Mouse (Mus musculus) lung, embryonic 16.5 days (tissue): ENCODE data around the gene Lrmda. TPM values are rescaled to one million over a fixed set of nuclear protein-coding genes. Genes with fewer than 3 reads are reported as not detected.
A peak's percentile ranks its signal among the peaks of the same experiment; 100 is the strongest.

ENCODE experiments used
- ATAC-seq: fragments of 200-750 bp; cut with Nextera tagmentation; 2 replicates; pipeline ENCODE4 v1.8.0; 2017; ENCODE audit warnings: low read depth, mild to moderate bottlenecking, moderate library complexity
- H3K27ac ChIP-seq: fragments of 300-500 bp; sonication (generic); 2 replicates; pipeline ENCODE4 v1.5.1; 2014; ENCODE audit warnings: mild to moderate bottlenecking, control low read depth, low read length
- H3K27me3 ChIP-seq: fragments of 300-500 bp; sonication (generic); 2 replicates; pipeline ENCODE4 v1.6.1; 2014; ENCODE audit warnings: low read depth, low read length, mixed read lengths; ENCODE audit not compliant: control insufficient read depth, insufficient read depth
- H3K36me3 ChIP-seq: fragments of 300-500 bp; sonication (generic); 2 replicates; pipeline ENCODE4 v1.6.1; 2014; ENCODE audit warnings: low read length; ENCODE audit not compliant: control insufficient read depth, insufficient read depth
- H3K4me1 ChIP-seq: fragments of 300-500 bp; sonication (generic); replicated peaks from 2 replicates; pipeline ENCODE4 v1.6.1; 2014; ENCODE audit warnings: low read length, mixed read lengths; ENCODE audit not compliant: control insufficient read depth, insufficient read depth
- H3K4me2 ChIP-seq: fragments of 300-500 bp; sonication (generic); 2 replicates; pipeline ENCODE4 v1.6.1; 2014; ENCODE audit warnings: low read depth, low read length, control low read depth
- H3K4me3 ChIP-seq: fragments of 300-500 bp; sonication (generic); 2 replicates; pipeline ENCODE4 v1.5.1; 2014; ENCODE audit warnings: mild to moderate bottlenecking, low read length, control low read depth
- H3K9ac ChIP-seq: fragments of 300-500 bp; sonication (generic); 2 replicates; pipeline ENCODE4 v1.6.1; 2014; ENCODE audit warnings: low read length, control low read depth
- H3K9me3 ChIP-seq: fragments of 300-500 bp; sonication (generic); 2 replicates; pipeline ENCODE4 v1.6.1; 2016; ENCODE audit warnings: low read length; ENCODE audit not compliant: control insufficient read depth
- WGBS: fragments of 180-500 bp; shearing (Covaris S2); extraction: QIAGEN DNeasy Blood & Tissue Kit; methylation state at CpG from one replicate; pipeline ENCODE4 v1.1.7; 2014; 5-methylcytosine and 5-hydroxymethylcytosine counted together
- polyA plus RNA-seq: library from polyadenylated mRNA; unstranded; fragments of >200 nt; fragmentation: Nextera tagmentation; extraction: Ambion mirVana; gene quantifications from 2 replicates; pipeline ENCODE4 v1.2.1, GENCODE M21; 2015

Gene Lrmda
- polyA plus RNA-seq, 1 experiment from 2014 or later, result 1.2 TPM

DNA sequence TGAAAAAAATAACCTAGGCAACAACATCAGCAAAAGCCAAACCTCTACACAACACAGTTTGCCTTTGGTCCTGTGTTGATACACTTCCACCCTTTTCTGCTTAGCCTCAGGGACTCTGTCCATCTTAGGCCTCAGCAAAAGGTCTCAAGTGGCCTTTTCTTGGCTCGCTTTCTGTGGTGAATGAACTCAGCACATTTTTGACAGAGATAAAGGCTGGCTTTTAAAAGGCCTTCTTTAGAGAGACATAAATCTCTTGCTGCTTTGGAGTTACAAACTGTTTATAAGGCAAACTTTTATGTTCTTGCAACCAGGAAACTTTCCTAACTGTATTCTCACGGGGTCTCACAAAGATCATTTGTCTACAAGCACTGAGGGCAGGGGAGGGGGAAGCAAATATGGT is 967.2 kb downstream of the Lrmda start:
- WGBS, result 62% methylated on average over 2 of the region's 2 CpGs
- no peak overlapping the region for H3K4me3 ChIP-seq
- H3K36me3 ChIP-seq, result no peaks in the 10 kb centered on the region
- ATAC-seq, result no peak
- H3K27me3 ChIP-seq, result no peaks in the 10 kb centered on the region
- H3K9me3 ChIP-seq, result no peaks in the 10 kb centered on the region
- no peaks in the 10 kb centered on the region for H3K4me1 ChIP-seq
- no peak overlapping the region for H3K9ac ChIP-seq
- H3K4me2 ChIP-seq, result no peak overlapping the region
- H3K27ac ChIP-seq, result no peak overlapping the region

DNA sequence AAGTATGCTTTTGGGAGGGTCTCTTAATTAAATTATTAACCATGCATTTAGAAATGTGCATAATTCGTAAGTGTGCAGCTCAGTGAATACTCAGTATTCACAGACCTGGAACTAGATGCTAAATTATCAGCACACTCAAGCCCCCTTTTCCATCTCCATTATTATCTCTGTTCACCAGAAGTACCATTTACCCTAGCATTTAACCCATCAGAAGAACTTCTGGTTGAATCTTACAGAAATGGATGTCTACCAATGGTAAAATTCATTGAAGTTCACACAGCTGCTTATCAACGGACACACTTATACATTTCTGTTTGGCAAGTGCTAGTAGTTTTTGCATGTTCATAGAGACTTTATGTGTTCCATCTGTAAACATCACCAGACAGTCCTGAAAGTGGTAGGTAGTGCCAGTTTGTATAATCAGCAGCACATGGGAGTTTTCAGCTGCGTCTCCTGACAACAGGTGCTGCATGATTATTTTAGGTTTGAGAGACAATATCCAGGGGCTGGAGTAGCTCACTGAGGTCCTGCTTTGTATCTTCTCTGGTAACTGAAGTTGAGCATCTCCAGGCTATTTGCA is 968.7 kb downstream of the Lrmda start:
- no peak for ATAC-seq
- no peak overlapping the region for H3K27ac ChIP-seq
- no peak overlapping the region for H3K9ac ChIP-seq
- no peak overlapping the region for H3K4me2 ChIP-seq
- H3K4me1 ChIP-seq, result no peaks in the 10 kb centered on the region
- no peaks in the 10 kb centered on the region for H3K9me3 ChIP-seq
- no peak overlapping the region for H3K4me3 ChIP-seq
- WGBS, result 84% methylated on average over 3 of the region's 3 CpGs
- no peaks in the 10 kb centered on the region for H3K36me3 ChIP-seq
- no peaks in the 10 kb centered on the region for H3K27me3 ChIP-seq

- H3K9ac ChIP-seq, result no peak overlapping the region
- H3K4me3 ChIP-seq, result no peak overlapping the region
- no peak overlapping the region for H3K4me2 ChIP-seq
- H3K4me1 ChIP-seq, result no peaks in the 10 kb centered on the region
- no peaks in the 10 kb centered on the region for H3K36me3 ChIP-seq
- 40% methylated on average over 8 of the region's 8 CpGs for WGBS
- no peak for ATAC-seq
- H3K27me3 ChIP-seq, result no peaks in the 10 kb centered on the region
- H3K9me3 ChIP-seq, result no peaks in the 10 kb centered on the region
- H3K27ac ChIP-seq, result no peak overlapping the region
Measured at GRCm38 (mm10) chr14:22995184-22995935, 975.8 kb downstream of the Lrmda start.

- ATAC-seq, result no peak
- H3K4me1 ChIP-seq, result no peaks in the 10 kb centered on the region
- H3K4me3 ChIP-seq, result no peak overlapping the region
- H3K4me2 ChIP-seq, result no peak overlapping the region
- no peak overlapping the region for H3K27ac ChIP-seq
- 86% methylated on average over 3 of the region's 3 CpGs for WGBS
- no peaks in the 10 kb centered on the region for H3K36me3 ChIP-seq
- no peak overlapping the region for H3K9ac ChIP-seq
- H3K9me3 ChIP-seq, result no peaks in the 10 kb centered on the region
- H3K27me3 ChIP-seq, result no peaks in the 10 kb centered on the region
Measured at GRCm38 (mm10) chr14:22998906-22999305, 979.4 kb downstream of the Lrmda start.

DNA sequence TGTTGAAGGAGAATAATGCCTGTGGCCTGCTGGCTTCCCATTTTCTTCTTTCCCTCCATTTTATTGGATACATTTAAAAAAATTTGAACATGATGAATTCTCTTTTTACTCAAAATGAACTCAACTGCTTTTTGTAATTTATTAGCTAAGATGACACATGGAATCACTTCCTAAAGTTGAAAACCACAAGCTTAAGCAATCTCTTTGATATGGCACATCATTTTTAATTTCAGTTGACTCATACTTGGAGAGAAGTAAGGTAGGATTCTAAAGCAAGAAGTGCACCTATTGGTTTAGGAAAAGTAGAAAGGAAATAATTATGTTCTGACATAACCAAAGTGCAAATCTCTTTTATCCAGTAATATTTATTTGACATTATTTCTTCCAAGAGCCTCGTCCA is 992.5 kb downstream of the Lrmda start:
- ATAC-seq, result no peak
- Histone ChIP-seq H3K4me2 (no peak overlapping the region), H3K4me3 (no peak overlapping the region), H3K27ac (no peak overlapping the region), H3K27me3 (no peaks in the 10 kb centered on the region), H3K9me3 (no peaks in the 10 kb centered on the region), H3K9ac (no peak overlapping the region), H3K4me1 (peaks cover 11% of the 10 kb centered on the region), H3K36me3 (no peaks in the 10 kb centered on the region)
- WGBS, result 61% methylated on average over 1 of the region's 1 CpGs

GRCm38 (mm10) chr14:23014747-23015286 is 995.3 kb downstream of the Lrmda start:
- Histone ChIP-seq H3K27me3 (no peaks in the 10 kb centered on the region), H3K27ac (no peak overlapping the region), H3K9me3 (no peaks in the 10 kb centered on the region), H3K36me3 (no peaks in the 10 kb centered on the region), H3K4me1 (peaks cover 11% of the 10 kb centered on the region), H3K4me3 (no peak overlapping the region), H3K9ac (no peak overlapping the region), H3K4me2 (no peak overlapping the region)
- ATAC-seq, result peak; percentile 86
- WGBS, result 52% methylated on average over 2 of the region's 2 CpGs

DNA sequence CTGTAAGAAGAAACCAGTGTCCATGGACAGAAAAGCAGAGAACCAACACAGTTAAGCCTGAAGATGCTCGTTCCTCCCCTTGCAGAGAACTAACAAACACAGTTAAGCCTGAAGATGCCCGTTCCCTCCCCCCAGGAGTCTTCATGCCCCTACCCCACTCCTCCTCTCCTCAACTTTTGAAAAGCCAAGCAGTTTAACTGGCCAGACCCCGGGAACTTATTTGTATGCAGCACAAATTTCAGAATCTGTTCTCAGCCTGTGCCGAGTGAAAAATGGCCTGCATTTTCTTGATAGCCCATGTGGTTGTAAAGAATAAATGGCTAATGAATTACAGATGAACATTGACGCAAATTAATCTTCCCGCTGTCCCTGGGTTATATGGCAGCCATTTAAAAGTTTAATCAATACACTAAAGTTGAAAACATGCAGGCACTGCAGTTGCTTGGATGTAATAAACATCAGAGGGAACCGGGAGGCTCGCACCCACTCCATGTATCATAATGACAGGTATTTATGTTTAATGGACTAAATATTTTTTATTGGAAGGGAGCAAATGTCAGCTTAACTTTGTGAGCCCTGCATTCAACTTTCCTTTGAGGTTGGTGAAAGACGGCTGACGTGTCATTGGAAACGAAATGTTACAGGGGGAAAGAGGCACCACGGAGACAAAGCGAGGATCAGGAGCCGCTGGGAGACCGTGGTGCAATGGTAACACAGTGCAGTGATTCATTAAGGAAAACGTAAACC is 996.0 kb downstream of the Lrmda start:
- Histone ChIP-seq H3K4me1 (peaks cover 11% of the 10 kb centered on the region), H3K27me3 (no peaks in the 10 kb centered on the region), H3K27ac (no peak overlapping the region), H3K9me3 (no peaks in the 10 kb centered on the region), H3K36me3 (no peaks in the 10 kb centered on the region), H3K9ac (no peak overlapping the region), H3K4me2 (0 out of 2 replicates have a peak overlapping the region, but pooled peaks have one; percentile 11), H3K4me3 (no peak overlapping the region)
- ATAC-seq, result no peak; the same call in 1 of the 2 replicates
- 40% methylated on average over 16 of the region's 16 CpGs for WGBS

DNA sequence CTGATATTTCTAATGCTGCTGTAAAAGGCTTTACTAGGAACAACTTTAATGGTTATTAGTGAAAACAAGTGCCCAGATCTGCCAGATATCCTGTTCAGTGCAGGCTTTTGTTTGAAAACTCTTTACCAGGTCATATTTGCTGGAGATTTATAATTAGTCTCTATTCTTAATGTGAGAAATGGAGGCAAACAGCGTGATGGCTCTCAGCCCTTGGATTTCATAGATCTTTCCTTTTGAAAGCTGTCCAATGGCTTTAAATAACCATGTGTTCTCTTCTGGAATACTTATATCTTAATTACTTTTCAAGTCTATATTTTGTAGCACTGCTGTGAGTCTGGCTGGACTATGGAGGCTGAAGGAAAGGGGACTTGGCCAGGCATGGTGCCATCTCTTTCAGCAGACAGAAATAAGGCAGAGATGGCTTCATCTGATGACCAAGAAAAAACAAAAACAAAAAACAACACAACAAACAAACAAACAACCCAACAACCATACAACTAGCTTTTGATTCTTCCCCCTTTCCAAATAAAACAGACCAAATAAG is 996.6 kb downstream of the Lrmda start:
- no peak overlapping the region for H3K27ac ChIP-seq

DNA sequence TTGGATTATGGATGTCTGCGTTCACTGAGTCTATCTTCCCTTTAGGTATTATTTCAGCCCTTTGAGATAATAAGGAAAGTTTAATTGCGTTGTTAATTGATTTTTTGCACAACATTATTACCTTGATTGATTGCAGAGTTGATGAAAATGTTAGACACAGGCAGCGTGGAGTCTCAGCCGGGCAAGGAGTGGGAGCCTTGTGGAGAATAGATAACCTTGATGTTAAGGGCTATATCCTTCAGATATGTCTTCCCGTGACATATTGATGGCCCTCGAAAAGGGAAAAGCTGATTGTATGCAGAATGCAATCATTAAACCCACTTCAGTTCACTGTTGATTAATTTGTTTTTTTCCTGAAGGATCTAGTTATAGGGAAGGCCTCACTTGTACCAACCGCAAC is 1021.5 kb downstream of the Lrmda start:
- Histone ChIP-seq H3K4me2 (no peak overlapping the region), H3K27ac (no peak overlapping the region), H3K9me3 (no peaks in the 10 kb centered on the region), H3K9ac (no peak overlapping the region), H3K27me3 (no peaks in the 10 kb centered on the region), H3K36me3 (no peaks in the 10 kb centered on the region), H3K4me3 (no peak overlapping the region), H3K4me1 (no peaks in the 10 kb centered on the region)
- no peak for ATAC-seq
- WGBS, result 77% methylated on average over 7 of the region's 7 CpGs

More for the DNA sequence above, 996.6 kb downstream of the Lrmda start:
- no peak for ATAC-seq
- H3K4me3 ChIP-seq, result no peak overlapping the region
- no peaks in the 10 kb centered on the region for H3K36me3 ChIP-seq
- no peaks in the 10 kb centered on the region for H3K27me3 ChIP-seq
- H3K9ac ChIP-seq, result no peak overlapping the region
- no peaks in the 10 kb centered on the region for H3K9me3 ChIP-seq
- H3K4me1 ChIP-seq, result peaks cover 11% of the 10 kb centered on the region
- 39% methylated on average over 1 of the region's 1 CpGs for WGBS
- no peak overlapping the region for H3K4me2 ChIP-seq
